Mouse (Mus musculus): Measurements from ENCODE around the gene Fnbp1. TPM values are rescaled to one million over a fixed set of nuclear protein-coding genes. Genes with fewer than 3 reads are reported as not detected.

The Fnbp1 gene
- polyA plus RNA-seq, 1 experiment from 2014 or later = 4.5 TPM

GRCm38 (mm10) chr2:31019011-31019410, 122.8 kb downstream of the Fnbp1 start:
- ATAC-seq (no peak), DNase-seq (no peak)
- no peak overlapping the region for H3K4me3 ChIP-seq (ENCODE audit: low read depth, low read length)
- TF ChIP-seq EP300 (IDR thresholded peaks at IDR 0.05; ENCODE audit: low read depth) = no peak
- TF ChIP-seq CTCF (IDR thresholded peaks at IDR 0.05; ENCODE audit: low read depth) = no peak
- H3K9me3 ChIP-seq (ENCODE audit: low read length) = no peaks in the 10 kb centered on the region
- H3K27ac ChIP-seq (ENCODE audit: low read depth) = no peak overlapping the region
- H3K9ac ChIP-seq (replicated peaks) = no peak overlapping the region
- peaks cover 7% of the 10 kb centered on the region; the same call in 1 of the 2 replicates for H3K36me3 ChIP-seq (replicated peaks; ENCODE audit: insufficient read depth, low read length)
- WGBS (ENCODE audit: insufficient replicate concordance) = 85% methylated on average over 8 of the region's 8 CpGs
- H3K4me1 ChIP-seq (ENCODE audit: insufficient read depth) = no peaks in the 10 kb centered on the region
- H3K4me2 ChIP-seq (ENCODE audit: low read depth, low read length) = no peak overlapping the region
- H3K27me3 ChIP-seq (ENCODE audit: insufficient read depth, low read length) = no peaks in the 10 kb centered on the region

- Histone ChIP-seq H3K36me3 (replicated peaks; ENCODE audit: insufficient read depth, low read length) (peaks cover 7% of the 10 kb centered on the region; the same call in 1 of the 2 replicates), H3K27me3 (ENCODE audit: insufficient read depth, low read length) (no peaks in the 10 kb centered on the region), H3K4me3 (ENCODE audit: low read depth, low read length) (no peak overlapping the region), H3K4me1 (ENCODE audit: insufficient read depth) (no peaks in the 10 kb centered on the region), H3K9ac (replicated peaks) (no peak overlapping the region), H3K9me3 (ENCODE audit: low read length) (no peaks in the 10 kb centered on the region), H3K4me2 (ENCODE audit: low read depth, low read length) (no peak overlapping the region), H3K27ac (ENCODE audit: low read depth) (no peak overlapping the region)
- DNase-seq (no peak), ATAC-seq (no peak)
- WGBS (ENCODE audit: insufficient replicate concordance) = 85% methylated on average over 6 of the region's 8 CpGs
- TF ChIP-seq EP300 (IDR thresholded peaks at IDR 0.05; ENCODE audit: low read depth) (no peak), CTCF (IDR thresholded peaks at IDR 0.05; ENCODE audit: low read depth) (no peak)
Measured at GRCm38 (mm10) chr2:31018519-31018918, 123.3 kb downstream of the Fnbp1 start.

GRCm38 (mm10) chr2:31017625-31018317, 124.0 kb downstream of the Fnbp1 start:
- no peak for DNase-seq
- H3K27ac ChIP-seq (ENCODE audit: low read depth) = no peak overlapping the region
- no peak overlapping the region for H3K4me3 ChIP-seq (ENCODE audit: low read depth, low read length)
- no peak for TF ChIP-seq CTCF (IDR thresholded peaks at IDR 0.05; ENCODE audit: low read depth)
- TF ChIP-seq EP300 (IDR thresholded peaks at IDR 0.05; ENCODE audit: low read depth) = no peak
- H3K9me3 ChIP-seq (ENCODE audit: low read length) = no peaks in the 10 kb centered on the region
- ATAC-seq = no peak
- 87% methylated on average over 18 of the region's 18 CpGs for WGBS (ENCODE audit: insufficient replicate concordance)
- peaks cover 7% of the 10 kb centered on the region; the same call in 1 of the 2 replicates for H3K36me3 ChIP-seq (replicated peaks; ENCODE audit: insufficient read depth, low read length)
- H3K27me3 ChIP-seq (ENCODE audit: insufficient read depth, low read length) = no peaks in the 10 kb centered on the region
- no peak overlapping the region for H3K4me2 ChIP-seq (ENCODE audit: low read depth, low read length)
- H3K4me1 ChIP-seq (ENCODE audit: insufficient read depth) = no peaks in the 10 kb centered on the region
- H3K9ac ChIP-seq (replicated peaks) = no peak overlapping the region

GRCm38 (mm10) chr2:31013371-31014120, 128.3 kb downstream of the Fnbp1 start:
- Histone ChIP-seq H3K27me3 (ENCODE audit: insufficient read depth, low read length) (no peaks in the 10 kb centered on the region), H3K9me3 (ENCODE audit: low read length) (no peaks in the 10 kb centered on the region), H3K9ac (replicated peaks) (no peak overlapping the region), H3K4me2 (ENCODE audit: low read depth, low read length) (no peak overlapping the region), H3K27ac (ENCODE audit: low read depth) (no peak overlapping the region), H3K4me1 (ENCODE audit: insufficient read depth) (no peaks in the 10 kb centered on the region), H3K4me3 (ENCODE audit: low read depth, low read length) (no peak overlapping the region), H3K36me3 (replicated peaks; ENCODE audit: insufficient read depth, low read length) (peaks cover 8% of the 10 kb centered on the region; the same call in 1 of the 2 replicates)
- DNase-seq (no peak), ATAC-seq (no peak)
- WGBS (ENCODE audit: insufficient replicate concordance) = 71% methylated on average over 14 of the region's 14 CpGs
- TF ChIP-seq EP300 (IDR thresholded peaks at IDR 0.05; ENCODE audit: low read depth) (no peak), CTCF (IDR thresholded peaks at IDR 0.05; ENCODE audit: low read depth) (no peak)

- 0 out of 2 replicates have a peak overlapping the region, but pooled peaks have one; percentile 3 for H3K9ac ChIP-seq (replicated peaks)
- 74% methylated on average over 5 of the region's 5 CpGs for WGBS (ENCODE audit: insufficient replicate concordance)
Measured at GRCm38 (mm10) chr2:31007208-31007607, 134.6 kb downstream of the Fnbp1 start.

GRCm38 (mm10) chr2:31006434-31006833, 135.4 kb downstream of the Fnbp1 start:
- Histone ChIP-seq H3K4me2 (ENCODE audit: low read depth, low read length) (peak overlapping the region; percentile 60), H3K4me3 (ENCODE audit: low read depth, low read length) (peak overlapping the region; percentile 17; the same call in 1 of the 2 replicates), H3K36me3 (replicated peaks; ENCODE audit: insufficient read depth, low read length) (0 out of 2 replicates have a peak, but pooled peaks cover 7% of the 10 kb centered on the region), H3K4me1 (ENCODE audit: insufficient read depth) (peaks cover 10% of the 10 kb centered on the region), H3K9me3 (ENCODE audit: low read length) (no peaks in the 10 kb centered on the region), H3K27ac (ENCODE audit: low read depth) (peak overlapping the region; percentile 62), H3K9ac (replicated peaks) (peak overlapping the region; percentile 44; the same call in 1 of the 2 replicates), H3K27me3 (ENCODE audit: insufficient read depth, low read length) (no peaks in the 10 kb centered on the region)
- DNase-seq = peak; percentile 52
- TF ChIP-seq EP300 (IDR thresholded peaks at IDR 0.05; ENCODE audit: low read depth) (peak; percentile 64), CTCF (IDR thresholded peaks at IDR 0.05; ENCODE audit: low read depth) (no peak)
- WGBS (ENCODE audit: insufficient replicate concordance) = 48% methylated on average over 5 of the region's 5 CpGs
- ATAC-seq = peak; percentile 93

More at GRCm38 (mm10) chr2:31007208-31007607, 134.6 kb downstream of the Fnbp1 start:
- Histone ChIP-seq H3K9me3 (ENCODE audit: low read length) (no peaks in the 10 kb centered on the region), H3K27ac (ENCODE audit: low read depth) (peak overlapping the region; percentile 62; the same call in 1 of the 2 replicates), H3K4me3 (ENCODE audit: low read depth, low read length) (no peak overlapping the region), H3K27me3 (ENCODE audit: insufficient read depth, low read length) (no peaks in the 10 kb centered on the region), H3K4me1 (ENCODE audit: insufficient read depth) (peaks cover 10% of the 10 kb centered on the region), H3K4me2 (ENCODE audit: low read depth, low read length) (peak overlapping the region; percentile 60; the same call in 1 of the 2 replicates), H3K36me3 (replicated peaks; ENCODE audit: insufficient read depth, low read length) (0 out of 2 replicates have a peak, but pooled peaks cover 10% of the 10 kb centered on the region)
- TF ChIP-seq EP300 (IDR thresholded peaks at IDR 0.05; ENCODE audit: low read depth) (no peak), CTCF (IDR thresholded peaks at IDR 0.05; ENCODE audit: low read depth) (no peak)
- DNase-seq = no peak
- no peak for ATAC-seq

All from liver, postnatal 0 days (tissue).